8 mouse cellular contexts compared by ENCODE assay signal in the genomic region with DNA sequence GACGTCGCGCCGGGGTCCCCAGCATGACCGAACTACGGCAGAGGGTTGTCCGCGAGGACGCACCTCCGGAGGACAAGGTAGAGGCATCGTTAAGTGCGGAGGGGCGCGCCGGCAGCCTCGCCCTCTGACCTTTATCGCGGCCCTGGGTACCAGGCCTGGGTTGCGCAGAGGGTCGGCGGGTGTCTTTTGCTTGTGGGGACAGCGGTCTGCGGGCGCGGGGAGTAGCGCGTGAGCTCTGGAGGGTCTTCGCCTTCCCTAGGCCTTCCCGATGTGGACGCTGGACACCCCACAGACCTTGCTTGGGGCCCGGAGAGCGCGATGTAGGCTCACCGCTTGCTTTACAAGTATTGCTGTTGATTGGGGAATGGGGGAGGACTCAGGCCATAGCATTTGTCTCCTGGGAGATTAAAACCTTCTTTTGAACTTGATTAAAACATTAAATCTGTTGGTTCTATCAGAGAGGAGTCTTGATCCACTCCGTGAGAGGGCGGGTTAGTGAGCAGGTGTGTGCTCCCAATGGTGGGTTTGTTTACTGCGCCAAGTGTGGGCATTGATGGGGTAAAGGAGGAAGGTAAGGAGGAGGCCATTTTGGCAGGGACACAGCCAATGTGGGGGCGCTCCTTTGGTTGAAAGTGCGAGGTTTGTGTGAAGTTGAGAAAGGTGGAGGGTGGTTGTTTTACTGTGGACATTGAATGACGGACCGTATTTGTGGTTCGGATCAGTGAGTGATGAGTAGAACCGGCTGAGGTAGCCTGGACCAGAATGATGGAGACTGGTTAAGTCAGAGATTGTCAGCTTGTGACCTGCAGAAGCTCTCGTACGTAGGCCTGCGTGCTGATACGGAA. TPM values are rescaled to one million over a fixed set of nuclear protein-coding genes. Genes with fewer than 3 reads are reported as not detected.
A peak's percentile ranks its signal among the peaks of the same experiment; 100 is the strongest.
DNase-seq lines count a peak whose midpoint lies in the region; ATAC-seq and TF ChIP-seq lines count a peak whose summit lies in the region.

No protein-coding gene starts in this region.

- no peak for TF ChIP-seq CTCF in layer of hippocampus, adult 2 months (conservative IDR thresholded peaks at IDR 0.05)
- no peak for TF ChIP-seq CTCF in lung, postnatal 0 days (IDR thresholded peaks at IDR 0.05)

- no peak for TF ChIP-seq EP300 in lung, postnatal 0 days (IDR thresholded peaks at IDR 0.05)

- peak overlapping the region; percentile 96 for H3K27ac ChIP-seq in layer of hippocampus, adult 2 months
- peak overlapping the region; percentile 81 for H3K27ac ChIP-seq in intestine, embryonic 15.5 days
- peak overlapping the region; percentile 85 for H3K27ac ChIP-seq in lung, postnatal 0 days (ENCODE audit: low read length)

- no peaks in the 10 kb centered on the region for H3K27me3 ChIP-seq in erythroblast, embryonic 14.5 days (ENCODE audit: control insufficient read depth)
- no peaks in the 10 kb centered on the region for H3K27me3 ChIP-seq in intestine, embryonic 15.5 days (replicated peaks)
- H3K27me3 ChIP-seq in lung, postnatal 0 days (replicated peaks; ENCODE audit: insufficient read depth, low read length): no peaks in the 10 kb centered on the region

- peaks cover 14% of the 10 kb centered on the region for H3K36me3 ChIP-seq in erythroblast, embryonic 14.5 days (ENCODE audit: control insufficient read depth)
- no peaks in the 10 kb centered on the region for H3K36me3 ChIP-seq in intestine, embryonic 15.5 days
- H3K36me3 ChIP-seq in lung, postnatal 0 days (ENCODE audit: insufficient read depth, low read length): no peaks in the 10 kb centered on the region

- WGBS in intestine, embryonic 15.5 days: 1% methylated on average over 47 of the region's 47 CpGs
- WGBS in lung, postnatal 0 days: 1% methylated on average over 46 of the region's 47 CpGs

- H3K4me1 ChIP-seq in erythroblast, embryonic 14.5 days (ENCODE audit: control insufficient read depth): peaks cover 44% of the 10 kb centered on the region
- peaks cover 14% of the 10 kb centered on the region for H3K4me1 ChIP-seq in intestine, embryonic 15.5 days (replicated peaks)
- no peaks in the 10 kb centered on the region for H3K4me1 ChIP-seq in lung, postnatal 0 days (ENCODE audit: insufficient read depth, low read depth, low read length)

- H3K4me2 ChIP-seq in intestine, embryonic 15.5 days (replicated peaks): peak overlapping the region; percentile 77
- H3K4me2 ChIP-seq in lung, postnatal 0 days (replicated peaks; ENCODE audit: low read depth, low read length): peak overlapping the region; percentile 79

- DNase-seq in layer of hippocampus, adult 2 months (ENCODE audit: low spot score in 2 of 2): no peak
- no peak for DNase-seq in layer of hippocampus, postnatal 10 days (ENCODE audit: low spot score in 2 of 2)
- peak; percentile 30 for DNase-seq in adrenal gland, postnatal 14 days
- peak; percentile 42 for DNase-seq in lung, postnatal 0 days (ENCODE audit: low spot score)
- DNase-seq in right cerebral cortex, postnatal 4 days: peak; percentile 19
- no peak for DNase-seq in gastrocnemius, adult 8-10 months (ENCODE audit: low spot score in 2 of 2)

- peak overlapping the region; percentile 85 for H3K9ac ChIP-seq in intestine, embryonic 15.5 days
- H3K9ac ChIP-seq in lung, postnatal 0 days (replicated peaks; ENCODE audit: low read depth): peak overlapping the region; percentile 89

- peak overlapping the region; percentile 97 for H3K4me3 ChIP-seq in layer of hippocampus, adult 2 months
- peak overlapping the region; percentile 97 for H3K4me3 ChIP-seq in erythroblast, embryonic 14.5 days (replicated peaks)
- H3K4me3 ChIP-seq in intestine, embryonic 15.5 days (replicated peaks): peak overlapping the region; percentile 80
- peak overlapping the region; percentile 97 for H3K4me3 ChIP-seq in lung, postnatal 0 days (ENCODE audit: low read depth, low read length)

- no peaks in the 10 kb centered on the region for H3K9me3 ChIP-seq in erythroblast, embryonic 14.5 days (ENCODE audit: control insufficient read depth, low read length)
- no peaks in the 10 kb centered on the region for H3K9me3 ChIP-seq in intestine, embryonic 15.5 days
- H3K9me3 ChIP-seq in lung, postnatal 0 days (ENCODE audit: low read length): no peaks in the 10 kb centered on the region

- ATAC-seq in intestine, embryonic 15.5 days: peak; percentile 75
- peak; percentile 11; the same call in 1 of the 2 replicates for ATAC-seq in lung, postnatal 0 days

RNA-seq across cellular contexts. Expression of gene Cds2, which starts 0.7 kb away (rescaled TPM):
- 100 to 1,000 TPM; 257 to 258 TPM for total RNA-seq in layer of hippocampus, adult 2 months (2021)
- 100 to 1,000 TPM; 165 to 168 TPM for total RNA-seq in layer of hippocampus, postnatal 10 days (2021)
- 61.1 and 62.8 TPM in 2 replicates for total RNA-seq in adrenal gland, postnatal 14 days (2021)
- polyA plus RNA-seq in erythroblast, embryonic 14.5 days (2012): 0.64 and 0.71 TPM in 2 replicates
- polyA plus RNA-seq in intestine, embryonic 15.5 days (2015; fragmentation: Nextera tagmentation; extraction: Ambion mirVana): 19.9 and 25.1 TPM in 2 replicates
- polyA plus RNA-seq in lung, postnatal 0 days (2015; fragmentation: Nextera tagmentation; extraction: Ambion mirVana): 32.3 and 37.0 TPM in 2 replicates
- 10 to 100 TPM; 13.4 to 20.7 (median 15.7) TPM for total RNA-seq in gastrocnemius, adult 8-10 months (2022)

RNA-seq across cellular contexts. Expression of gene Pcna, which starts 10.5 kb away (rescaled TPM):
- total RNA-seq in layer of hippocampus, adult 2 months (2021): 10 to 100 TPM; 47.2 to 51.9 TPM
- total RNA-seq in layer of hippocampus, postnatal 10 days (2021): 10 to 100 TPM; 55.0 to 59.2 TPM
- total RNA-seq in adrenal gland, postnatal 14 days (2021): 116 and 132 TPM in 2 replicates
- polyA plus RNA-seq in erythroblast, embryonic 14.5 days (2012): 11.3 and 19.1 TPM in 2 replicates
- 247 and 259 TPM in 2 replicates for polyA plus RNA-seq in intestine, embryonic 15.5 days (2015; fragmentation: Nextera tagmentation; extraction: Ambion mirVana)
- 74.7 and 76.4 TPM in 2 replicates for polyA plus RNA-seq in lung, postnatal 0 days (2015; fragmentation: Nextera tagmentation; extraction: Ambion mirVana)
- total RNA-seq in gastrocnemius, adult 8-10 months (2022): 10 to 100 TPM; 19.1 to 21.7 (median 20.9) TPM

RNA-seq across cellular contexts. Expression of gene Tmem230, which starts 16.0 kb away (rescaled TPM):
- total RNA-seq in layer of hippocampus, adult 2 months (2021): 10 to 100 TPM; 30.3 to 32.9 TPM
- 10 to 100 TPM; 24.1 to 26.0 TPM for total RNA-seq in layer of hippocampus, postnatal 10 days (2021)
- 32.8 and 34.8 TPM in 2 replicates for total RNA-seq in adrenal gland, postnatal 14 days (2021)
- polyA plus RNA-seq in erythroblast, embryonic 14.5 days (2012): 1.6 and 1.9 TPM in 2 replicates
- 42.5 and 43.3 TPM in 2 replicates for polyA plus RNA-seq in intestine, embryonic 15.5 days (2015; fragmentation: Nextera tagmentation; extraction: Ambion mirVana)
- polyA plus RNA-seq in lung, postnatal 0 days (2015; fragmentation: Nextera tagmentation; extraction: Ambion mirVana): 39.6 and 41.7 TPM in 2 replicates
- total RNA-seq in gastrocnemius, adult 8-10 months (2022): 10 to 100 TPM; 25.1 to 30.6 (median 28.4) TPM

Comparison
In these comparisons a context has a peak if more than half of its experiments do, and no peak if none do; other contexts are left out.
1. DNase-seq: peak in adrenal gland, postnatal 14 days (single experiment), lung, postnatal 0 days (single experiment) and right cerebral cortex, postnatal 4 days (single experiment); none in layer of hippocampus, adult 2 months (0 of 2), layer of hippocampus, postnatal 10 days (0 of 2) and gastrocnemius, adult 8-10 months (0 of 2).
2. Peak in every context shown above with its lines, with median percentiles within 50 percentile points of each other: H3K27ac ChIP-seq and H3K4me3 ChIP-seq.